ENCODE assay signal across 25 mouse cellular contexts in genomic region chr12:5381694-5382093, GRCm38 (mm10). TPM values are rescaled to one million over a fixed set of nuclear protein-coding genes. Genes with fewer than 3 reads are reported as not detected.
DNase-seq lines count a peak whose midpoint lies in the region; ATAC-seq and TF ChIP-seq lines count a peak whose summit lies in the region.
"Had no signal": no experiment of that assay in that cellular context is flagged by ENCODE, and none has a peak within 500 bp of the region (broad histone marks: within the 10 kb centered on the region; RNA-seq: fewer than 3 reads in every experiment).

No protein-coding gene starts in this region.

- 0 out of 2 replicates have a peak, but pooled peaks cover 8% of the 10 kb centered on the region for H3K4me1 ChIP-seq in hindbrain, postnatal 0 days (ENCODE audit: insufficient read depth, low read length)
- H3K4me1 ChIP-seq in hindbrain, embryonic 13.5 days (replicated peaks): peaks cover 10% of the 10 kb centered on the region
- H3K4me1 ChIP-seq: forebrain, embryonic 12.5 days; heart, embryonic 12.5 days; heart, embryonic 15.5 days; intestine, embryonic 15.5 days had no signal

- no peak overlapping the region for H3K4me2 ChIP-seq in hindbrain, postnatal 0 days (ENCODE audit: low read depth, low read length)
- no peak overlapping the region for H3K4me2 ChIP-seq in hindbrain, embryonic 13.5 days
- H3K4me2 ChIP-seq: embryonic facial prominence, embryonic 13.5 days; forebrain, embryonic 12.5 days; forebrain, embryonic 15.5 days; heart, embryonic 12.5 days; heart, embryonic 15.5 days; hindbrain, embryonic 15.5 days; intestine, embryonic 15.5 days had no signal

- no peak overlapping the region for H3K27ac ChIP-seq in hindbrain, postnatal 0 days
- no peak overlapping the region for H3K27ac ChIP-seq in hindbrain, embryonic 13.5 days
- H3K27ac ChIP-seq: embryonic facial prominence, embryonic 10.5 days; embryonic facial prominence, embryonic 13.5 days; forebrain, embryonic 12.5 days; forebrain, embryonic 15.5 days; heart, embryonic 15.5 days; hindbrain, embryonic 15.5 days; intestine, embryonic 15.5 days had no signal

- peak; percentile 29 for DNase-seq in cerebellum, adult 9-10 months
- peak; percentile 42 for DNase-seq in cerebellum, postnatal 14 days
- no peak for DNase-seq in cerebellum, postnatal 4 days (ENCODE audit: low spot score in 2 of 2)
- no peak for DNase-seq in hindbrain, postnatal 0 days (ENCODE audit: low spot score)
- DNase-seq: adrenal gland, postnatal 10 days; adrenal gland, postnatal 36 days; cerebellum, adult 11-12 months; embryo, embryonic 11 days; gastrocnemius, postnatal 25 days; heart, postnatal 10 days; heart, postnatal 4 days; kidney, adult 11 months; kidney, adult 8-10 months had no signal

- H3K4me3 ChIP-seq in hindbrain, postnatal 0 days (ENCODE audit: low read length): no peak overlapping the region
- no peak overlapping the region for H3K4me3 ChIP-seq in hindbrain, embryonic 13.5 days
- H3K4me3 ChIP-seq: embryonic facial prominence, embryonic 10.5 days; embryonic facial prominence, embryonic 13.5 days; erythroblast, embryonic 14.5 days; forebrain, embryonic 12.5 days; forebrain, embryonic 15.5 days; heart, embryonic 12.5 days; heart, embryonic 15.5 days; hindbrain, embryonic 15.5 days; intestine, embryonic 15.5 days had no signal

- no peak; the same call in 1 of the 2 replicates for ATAC-seq in cerebellum, adult (ENCODE audit: insufficient number of reproducible peaks, low FRiP score, low TSS enrichment)
- ATAC-seq in hindbrain, postnatal 0 days: peak; percentile 61; the same call in 1 of the 2 replicates
- ATAC-seq in hindbrain, embryonic 13.5 days (ENCODE audit: low FRiP score): no peak
- ATAC-seq: forebrain, embryonic 15.5 days; intestine, embryonic 15.5 days; Patski had no signal

- no peak overlapping the region for H3K9ac ChIP-seq in hindbrain, postnatal 0 days (replicated peaks; ENCODE audit: low read length)
- no peak overlapping the region for H3K9ac ChIP-seq in hindbrain, embryonic 13.5 days
- H3K9ac ChIP-seq: embryonic facial prominence, embryonic 13.5 days; forebrain, embryonic 12.5 days; forebrain, embryonic 15.5 days; heart, embryonic 12.5 days; heart, embryonic 15.5 days; hindbrain, embryonic 15.5 days; intestine, embryonic 15.5 days had no signal

- H3K9me3 ChIP-seq in hindbrain, postnatal 0 days (ENCODE audit: low read length): no peaks in the 10 kb centered on the region
- H3K9me3 ChIP-seq in hindbrain, embryonic 13.5 days: no peaks in the 10 kb centered on the region
- H3K9me3 ChIP-seq: embryonic facial prominence, embryonic 10.5 days; embryonic facial prominence, embryonic 13.5 days; forebrain, embryonic 12.5 days; forebrain, embryonic 15.5 days; heart, embryonic 12.5 days; heart, embryonic 15.5 days; hindbrain, embryonic 15.5 days; intestine, embryonic 15.5 days had no signal

- no peaks in the 10 kb centered on the region for H3K27me3 ChIP-seq in hindbrain, postnatal 0 days (ENCODE audit: insufficient read depth, low read length)
- peaks cover 15% of the 10 kb centered on the region for H3K27me3 ChIP-seq in hindbrain, embryonic 13.5 days
- H3K27me3 ChIP-seq: forebrain, embryonic 15.5 days; hindbrain, embryonic 15.5 days; Patski had no signal

- H3K36me3 ChIP-seq in hindbrain, postnatal 0 days (ENCODE audit: insufficient read depth, low read length): no peaks in the 10 kb centered on the region
- H3K36me3 ChIP-seq in hindbrain, embryonic 13.5 days: no peaks in the 10 kb centered on the region
- H3K36me3 ChIP-seq: embryonic facial prominence, embryonic 10.5 days; embryonic facial prominence, embryonic 13.5 days; forebrain, embryonic 12.5 days; forebrain, embryonic 15.5 days; heart, embryonic 12.5 days; heart, embryonic 15.5 days; hindbrain, embryonic 15.5 days; intestine, embryonic 15.5 days had no signal

- no peak for TF ChIP-seq CTCF in hindbrain, postnatal 0 days (IDR thresholded peaks at IDR 0.05; ENCODE audit: low read depth)

RNA-seq across cellular contexts. Expression of gene Klhl29, which starts 6.2 kb away (rescaled TPM):
- 11.2 and 16.7 TPM in 2 replicates for total RNA-seq in hindbrain, postnatal 0 days (2014; rRNA removed)
- polyA plus RNA-seq in hindbrain, postnatal 0 days (2015; fragmentation: Nextera tagmentation; extraction: Ambion mirVana): 2.8 and 3.0 TPM in 2 replicates
- polyA plus RNA-seq in hindbrain, embryonic 13.5 days (2015; fragmentation: Nextera tagmentation; extraction: Ambion mirVana): 4.0 and 4.1 TPM in 2 replicates
- polyA plus RNA-seq: erythroblast, embryonic 14.5 days had no signal

Comparison
In these comparisons a context has a peak if more than half of its experiments do, and no peak if none do; other contexts are left out.
1. DNase-seq: peak in cerebellum, adult 9-10 months (single experiment) and cerebellum, postnatal 14 days (2 of 2); none in cerebellum, postnatal 4 days (0 of 2) and hindbrain, postnatal 0 days (single experiment).